Mouse (Mus musculus) liver, adult 2 months (tissue): ENCODE results near the gene Phkb.

Experiments
- CTCF ChIP-seq: fragments of 200-500 bp; IDR thresholded peaks from 2 replicates; pipeline ENCODE4 v1.5.1; 2011; ENCODE audit warnings: low read depth, low read length, control low read depth
- POLR2A ChIP-seq: fragments of 200-500 bp; IDR thresholded peaks from 2 replicates; pipeline ENCODE4 v1.6.1; 2011; ENCODE audit warnings: low read length, control low read depth; ENCODE audit not compliant: insufficient read depth; ENCODE audit errors: extremely low read depth

DNA sequence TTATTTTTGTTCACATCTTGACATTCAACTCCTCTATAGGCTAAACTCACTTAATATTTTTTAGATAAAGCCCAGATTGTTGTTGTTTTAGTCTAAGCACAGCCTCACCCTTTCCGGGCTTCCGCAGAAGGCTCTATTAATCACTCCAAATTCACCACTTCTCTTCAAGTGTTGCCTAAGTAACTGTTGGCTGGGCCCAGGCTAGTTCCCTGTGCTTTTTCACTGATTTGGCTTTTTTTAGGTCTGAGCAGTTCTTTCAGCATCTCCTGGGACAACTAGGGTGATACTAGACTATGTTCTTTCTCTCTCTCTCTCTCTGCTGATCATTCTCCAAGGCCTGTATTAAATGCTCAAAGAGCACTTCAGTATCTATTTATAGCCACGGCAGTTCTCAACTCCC lies 85.3 kb downstream of the Phkb start:
- TF ChIP-seq CTCF (no peak), POLR2A (no peak)
